Mouse (Mus musculus): ENCODE measurements around the gene Gpr84.

GRCm38 (mm10) chr15:103333738-103334137 lies 23.3 kb upstream of the Gpr84 start:
- TF ChIP-seq MAX (IDR thresholded peaks at IDR 0.05; ENCODE audit: low read depth) (no peak), POLR2A (IDR thresholded peaks at IDR 0.05; ENCODE audit: insufficient read length, low read depth) (no peak), TCF12 (IDR thresholded peaks at IDR 0.05; ENCODE audit: insufficient read depth, poor library complexity, severe bottlenecking) (no peak), MYOG (IDR thresholded peaks at IDR 0.05; ENCODE audit: control insufficient read depth in 1 of 3, insufficient read depth in 1 of 3, insufficient read length in 2 of 3, low read depth in 2 of 3) (no peak)
